Mouse (Mus musculus) MEL (cell line): Measurements from ENCODE around the gene Etv2. TPM values are rescaled to one million over a fixed set of nuclear protein-coding genes. Genes with fewer than 3 reads are reported as not detected.

Experiments
- DNase-seq: peaks from one replicate; pipeline ENCODE4 v3.0.0; 2011; ENCODE audit warnings: low read depth, low spot score
- H3K27ac ChIP-seq: 2 replicates; pipeline ENCODE4 v1.5.1; 2012; ENCODE audit warnings: low read depth, mild to moderate bottlenecking, control low read depth, low read length, moderate library complexity; ENCODE audit not compliant: control insufficient read depth
- H3K27me3 ChIP-seq, 2 experiments: fragments of 150-350 bp in 1 of 2; sonication (generic) in 1 of 2; 2 replicates each; pipeline ENCODE4 v1.6.1; 2012; ENCODE audit warnings: low read length in 2 of 2, mild to moderate bottlenecking in 2 of 2, improper control_type of control experiment in 1 of 2, moderate library complexity in 1 of 2; ENCODE audit not compliant: insufficient read depth in 2 of 2, control insufficient read depth in 1 of 2
- H3K36me3 ChIP-seq, 2 experiments: 2 replicates each; pipeline ENCODE4 v1.6.1; 2012 to 2014; ENCODE audit warnings: low read length in 2 of 2, improper control_type of control experiment in 1 of 2, inconsistent platforms in 1 of 2, mild to moderate bottlenecking in 1 of 2; ENCODE audit not compliant: insufficient read depth in 2 of 2, control insufficient read depth in 1 of 2
- H3K4me1 ChIP-seq, 2 experiments: fragments of 150-350 bp in 1 of 2; sonication (generic) in 1 of 2; 2 replicates each; pipeline ENCODE4 v1.6.1; 2012; ENCODE audit warnings: low read length in 2 of 2, improper control_type of control experiment in 1 of 2, mild to moderate bottlenecking in 1 of 2; ENCODE audit not compliant: insufficient read depth in 2 of 2, control insufficient read depth in 1 of 2
- H3K4me3 ChIP-seq, 2 experiments: fragments of 150-350 bp in 1 of 2; sonication (generic) in 1 of 2; 2 replicates each; pipeline ENCODE4 v1.5.1; 2012; ENCODE audit warnings: low read depth in 2 of 2, low read length in 2 of 2, mild to moderate bottlenecking in 2 of 2, moderate library complexity in 2 of 2, control low read depth in 1 of 2, improper control_type of control experiment in 1 of 2; ENCODE audit not compliant: control insufficient read depth in 1 of 2, insufficient read depth in 1 of 2
- H3K79me2 ChIP-seq: 2 replicates; pipeline ENCODE4 v1.6.1; 2012; ENCODE audit warnings: mild to moderate bottlenecking, low read length, moderate library complexity; ENCODE audit not compliant: control insufficient read depth, poor library complexity, insufficient read depth
- H3K9ac ChIP-seq: 2 replicates; pipeline ENCODE4 v1.6.1; 2012; ENCODE audit warnings: low read depth, mild to moderate bottlenecking, control low read depth, low read length, moderate library complexity; ENCODE audit not compliant: control insufficient read depth, poor library complexity, severe bottlenecking
- H3K9me3 ChIP-seq: fragments of 150-350 bp; sonication (generic); replicated peaks from 2 replicates; pipeline ENCODE4 v1.6.1; 2012; ENCODE audit warnings: mild to moderate bottlenecking, low read length, improper control_type of control experiment, moderate library complexity; ENCODE audit not compliant: insufficient read depth
- BHLHE40 ChIP-seq: IDR thresholded peaks from 2 replicates; pipeline ENCODE4 v1.6.1; 2012; ENCODE audit warnings: low read depth, mild to moderate bottlenecking, inconsistent platforms, low read length, improper control_type of control experiment, borderline replicate concordance
- CHD1 ChIP-seq: IDR thresholded peaks from 2 replicates; pipeline ENCODE4 v1.6.1; 2012; ENCODE audit warnings: low read depth, mild to moderate bottlenecking, inconsistent platforms, low read length, improper control_type of control experiment
- CHD2 ChIP-seq: IDR thresholded peaks from 2 replicates; pipeline ENCODE4 v1.6.1; 2011; ENCODE audit warnings: low read length, improper control_type of control experiment
- CTCF ChIP-seq, 3 experiments: IDR thresholded peaks in 2 of 3; conservative IDR thresholded peaks in 1 of 3; 2 replicates each; pipeline ENCODE4 v1.5.1; 2011 to 2012; ENCODE audit warnings: low read length in 3 of 3, low read depth in 2 of 3, mild to moderate bottlenecking in 2 of 3, improper control_type of control experiment in 1 of 3, inconsistent platforms in 1 of 3, mixed read lengths in 1 of 3, moderate library complexity in 1 of 3; ENCODE audit not compliant: control insufficient read depth in 1 of 3, insufficient read depth in 1 of 3, poor library complexity in 1 of 3, severe bottlenecking in 1 of 3
- E2F4 ChIP-seq: IDR thresholded peaks from 2 replicates; pipeline ENCODE4 v1.6.1; 2011; ENCODE audit warnings: low read depth, low read length, improper control_type of control experiment, borderline replicate concordance
- ELF1 ChIP-seq: IDR thresholded peaks from 2 replicates; pipeline ENCODE4 v1.6.1; 2014; ENCODE audit warnings: low read depth, mild to moderate bottlenecking, inconsistent platforms, low read length, improper control_type of control experiment, moderate library complexity
- EP300 ChIP-seq, 2 experiments: IDR thresholded peaks; 2 replicates each; pipeline ENCODE4 v1.6.1; 2011; ENCODE audit warnings: improper control_type of control experiment in 2 of 2, low read length in 2 of 2, low read depth in 1 of 2, mild to moderate bottlenecking in 1 of 2
- ETS1 ChIP-seq: IDR thresholded peaks from 2 replicates; pipeline ENCODE4 v1.6.1; 2012; ENCODE audit warnings: low read depth, mild to moderate bottlenecking, inconsistent platforms, low read length, improper control_type of control experiment, moderate library complexity
- GABPA ChIP-seq: IDR thresholded peaks from 2 replicates; pipeline ENCODE4 v1.6.1; 2012; ENCODE audit warnings: low read depth, mild to moderate bottlenecking, inconsistent platforms, low read length, improper control_type of control experiment, moderate library complexity
- GATA1 ChIP-seq: IDR thresholded peaks from 2 replicates; pipeline ENCODE4 v1.6.1; 2011; ENCODE audit warnings: low read depth, low read length, improper control_type of control experiment
- HCFC1 ChIP-seq: IDR thresholded peaks from 2 replicates; pipeline ENCODE4 v1.6.1; 2012; ENCODE audit warnings: low read depth, mild to moderate bottlenecking, inconsistent platforms, low read length, improper control_type of control experiment, moderate library complexity
- JUND ChIP-seq: IDR thresholded peaks from 2 replicates; pipeline ENCODE4 v1.6.1; 2011; ENCODE audit warnings: low read depth, mild to moderate bottlenecking, improper control_type of control experiment, low read length
- KAT2A ChIP-seq: conservative IDR thresholded peaks from 2 replicates; pipeline ENCODE4 v1.6.1; 2012; ENCODE audit warnings: low read depth, low read length, improper control_type of control experiment, inconsistent platforms
- MAFK ChIP-seq: IDR thresholded peaks from 2 replicates; pipeline ENCODE4 v1.6.1; 2011; ENCODE audit warnings: low read depth, mild to moderate bottlenecking, low read length, improper control_type of control experiment, borderline replicate concordance
- MAX ChIP-seq: IDR thresholded peaks from 2 replicates; pipeline ENCODE4 v1.6.1; 2011; ENCODE audit warnings: low read length, improper control_type of control experiment
- MXI1 ChIP-seq: IDR thresholded peaks from 2 replicates; pipeline ENCODE4 v1.6.1; 2011; ENCODE audit warnings: mild to moderate bottlenecking, low read depth, low read length, improper control_type of control experiment
- MYB ChIP-seq: IDR thresholded peaks from 2 replicates; pipeline ENCODE4 v1.6.1; 2011; ENCODE audit warnings: mild to moderate bottlenecking, low read depth, low read length, improper control_type of control experiment
- MYC ChIP-seq: IDR thresholded peaks from 2 replicates; pipeline ENCODE4 v1.6.1; 2011; ENCODE audit warnings: low read depth, mild to moderate bottlenecking, low read length, improper control_type of control experiment, moderate library complexity
- NELFE ChIP-seq: IDR thresholded peaks from 2 replicates; pipeline ENCODE4 v1.6.1; 2011; ENCODE audit warnings: low read depth, low read length, improper control_type of control experiment
- NRF1 ChIP-seq: IDR thresholded peaks from 2 replicates; pipeline ENCODE4 v1.6.1; 2014; ENCODE audit warnings: low read depth, mild to moderate bottlenecking, inconsistent platforms, low read length, improper control_type of control experiment, moderate library complexity; ENCODE audit not compliant: poor library complexity, insufficient read depth, severe bottlenecking
- POLR2AphosphoS2 ChIP-seq: IDR thresholded peaks from 2 replicates; pipeline ENCODE4 v1.6.1; 2011; ENCODE audit warnings: low read length, improper control_type of control experiment
- POLR2AphosphoS5 ChIP-seq: IDR thresholded peaks from 2 replicates; pipeline ENCODE4 v1.6.1; 2012; ENCODE audit warnings: low read depth, borderline replicate concordance, mild to moderate bottlenecking, inconsistent platforms, low read length, moderate library complexity, mixed read lengths
- RAD21 ChIP-seq: IDR thresholded peaks from 2 replicates; pipeline ENCODE4 v1.6.1; 2011; ENCODE audit warnings: mild to moderate bottlenecking, low read depth, low read length, improper control_type of control experiment
- RCOR1 ChIP-seq: IDR thresholded peaks from 2 replicates; pipeline ENCODE4 v1.6.1; 2012; ENCODE audit warnings: low read depth, mild to moderate bottlenecking, inconsistent platforms, low read length, improper control_type of control experiment
- SMC3 ChIP-seq: IDR thresholded peaks from 2 replicates; pipeline ENCODE4 v1.6.1; 2011; ENCODE audit warnings: low read depth, low read length, improper control_type of control experiment
- TAL1 ChIP-seq: IDR thresholded peaks from 2 replicates; pipeline ENCODE4 v1.6.1; 2012; ENCODE audit warnings: mild to moderate bottlenecking, inconsistent platforms, low read length, moderate library complexity, mixed read lengths
- TBP ChIP-seq: IDR thresholded peaks from 2 replicates; pipeline ENCODE4 v1.8.0; 2011; ENCODE audit warnings: low read depth, low read length, improper control_type of control experiment
- TCF12 ChIP-seq: IDR thresholded peaks from 2 replicates; pipeline ENCODE4 v1.6.1; 2014; ENCODE audit warnings: low read depth, mild to moderate bottlenecking, inconsistent platforms, low read length, improper control_type of control experiment, moderate library complexity
- ZMIZ1 ChIP-seq: IDR thresholded peaks from 2 replicates; pipeline ENCODE4 v1.6.1; 2012; ENCODE audit warnings: low read depth, mild to moderate bottlenecking, inconsistent platforms, low read length, improper control_type of control experiment, moderate library complexity
- polyA plus RNA-seq, 2 experiments: library from polyadenylated mRNA; stranded (reverse) in 1 of 2; unstranded in 1 of 2; fragments of >175 nt in 1 of 2; fragments of >200 nt in 1 of 2; gene quantifications; 2 replicates each; pipeline versions ENCODE4 v1.2.1 to v1.2.4; 2012; ENCODE audit warnings: low replicate concordance in 2 of 2, low read depth in 1 of 2; ENCODE audit not compliant: insufficient read length in 2 of 2, insufficient read depth in 1 of 2, missing spikeins in 1 of 2
- total RNA-seq: library from RNA; depleted of rRNA; stranded (reverse); fragments of 300-350 nt; gene quantifications from 2 replicates; pipeline ENCODE4 v1.2.3, GENCODE M21; 2012

The Etv2 gene
- total and polyA plus RNA-seq, 3 experiments = 0.15 TPM; not detected in 2

DNA sequence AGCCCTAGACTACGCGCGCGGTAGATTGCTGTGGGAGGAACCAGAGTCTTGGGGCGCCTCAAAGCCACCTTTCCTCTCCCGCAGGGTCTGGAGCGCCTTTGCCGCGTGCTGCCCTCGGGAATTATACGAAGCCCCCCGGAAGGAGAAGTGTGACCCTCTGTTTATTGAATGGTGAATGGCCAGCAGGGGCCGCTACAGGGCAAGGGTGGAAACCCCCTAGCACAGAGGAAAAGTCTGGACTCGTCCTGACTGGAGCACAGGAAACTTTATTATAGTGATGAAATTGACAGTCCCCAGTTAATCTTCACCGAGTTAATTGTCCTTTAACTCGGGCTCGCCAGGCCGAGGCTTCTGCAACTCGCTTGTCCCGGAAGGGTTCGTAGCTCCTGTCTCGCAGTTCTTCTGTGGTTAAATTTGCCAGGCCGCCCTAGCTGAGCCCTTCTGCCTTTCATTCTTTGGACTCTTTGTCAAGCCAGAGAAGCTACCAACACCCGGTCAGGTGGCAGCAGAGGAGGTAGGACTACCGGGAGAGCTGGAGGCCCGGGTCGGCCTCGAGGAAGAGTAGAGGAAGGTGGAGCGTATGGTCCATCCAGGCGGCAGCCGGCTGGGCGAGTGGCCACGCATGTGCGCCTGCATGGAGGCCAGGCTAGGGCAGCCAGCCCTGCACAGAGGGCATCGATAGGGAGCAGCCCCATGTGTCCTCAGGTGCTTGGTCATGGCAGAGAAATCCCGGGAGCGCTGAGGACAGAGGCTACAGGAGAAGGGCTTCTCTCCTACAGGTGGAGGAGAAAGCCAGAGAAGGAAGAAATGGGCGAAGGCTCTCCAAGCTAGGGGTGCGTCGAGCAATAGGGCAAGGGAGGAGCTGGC, 46.0 kb downstream of the Etv2 start (continued):
- TF ChIP-seq MYC (peak; percentile 60; the same call in 1 of the 2 replicates), SMC3 (peak; percentile 62), POLR2AphosphoS2 (no peak), ZMIZ1 (peak; percentile 56; the same call in 1 of the 2 replicates), POLR2AphosphoS5 (no peak), TBP (0 out of 2 replicates have a peak, but pooled peaks have one; percentile 37), TCF12 (no peak), GABPA (no peak), ELF1 (peak; percentile 48; the same call in 1 of the 2 replicates), BHLHE40 (no peak), RCOR1 (no peak), MAFK (no peak), KAT2A (no peak), E2F4 (no peak), MXI1 (peak; percentile 77)

DNA sequence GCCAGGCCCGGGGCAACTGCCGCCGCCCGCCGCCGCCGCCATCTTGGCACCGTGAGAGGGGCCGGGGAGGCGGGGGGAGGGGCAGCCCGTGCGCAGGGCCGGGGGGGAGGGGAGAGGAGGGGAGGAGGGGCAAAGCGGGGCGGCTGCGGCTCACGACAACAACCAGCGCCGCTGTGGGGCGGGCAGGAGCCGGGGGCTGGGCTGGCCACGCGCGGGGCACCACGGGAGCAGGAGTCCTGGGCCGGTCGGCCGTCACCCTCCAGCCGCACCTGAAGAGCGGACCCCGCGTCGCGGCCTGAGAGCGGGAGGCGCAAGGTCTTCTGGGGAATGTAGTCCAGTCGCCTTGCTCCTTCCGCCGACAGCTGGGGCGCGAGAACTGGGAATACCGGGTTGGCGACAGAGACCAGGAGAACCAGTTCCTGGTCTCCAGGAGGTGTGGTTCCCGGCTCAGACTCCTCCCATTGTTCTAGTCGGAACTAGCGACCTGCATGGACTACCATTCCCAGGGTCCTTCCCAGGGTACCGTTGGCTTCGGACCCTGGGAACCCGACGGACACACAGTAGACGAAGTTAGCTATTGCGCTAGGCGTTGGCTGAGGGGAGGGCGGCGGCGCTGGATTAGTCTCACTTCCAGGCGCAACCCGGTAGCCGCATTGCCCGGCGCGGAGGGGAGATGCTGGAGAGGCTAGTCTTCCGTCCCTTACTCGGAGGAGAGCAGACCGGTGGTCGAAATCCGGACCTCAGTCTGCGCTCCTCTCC, 46.8 kb downstream of the Etv2 start, which contains the start of gene Kmt2b:
Gene Kmt2b, minus strand, starts transcription at position 51 of the 759 bp plus-strand sequence.
- H3K27ac ChIP-seq = peak within 1 kb of the TSS; percentile 70
- no peaks in the 10 kb centered on the region for H3K9me3 ChIP-seq
- DNase-seq = peak; percentile 97
- H3K4me3 ChIP-seq = peak within 1 kb of the TSS; percentile 83 to 99
- peaks cover 4 to 13% of the 10 kb centered on the region in 2 experiments; a peak in 3 of 4 replicates for H3K36me3 ChIP-seq
- H3K9ac ChIP-seq = peak within 1 kb of the TSS; percentile 93
- peaks cover 7 to 31% of the 10 kb centered on the region in 2 experiments; a peak in 3 of 4 replicates for H3K4me1 ChIP-seq
- peaks cover 36% of the 10 kb centered on the region for H3K79me2 ChIP-seq
- no peaks in the 10 kb centered on the region for H3K27me3 ChIP-seq
- TF ChIP-seq MYB (no peak), CHD1 (no peak), NELFE (no peak; the same call in none of the 2 replicates), SMC3 (no peak), CTCF (IDR thresholded peaks at IDR 0.05 in 2 of 3, conservative IDR thresholded peaks at IDR 0.05 in 1 of 3; ENCODE audit: control insufficient read depth in 1 of 3, insufficient read depth in 1 of 3, low read depth in 2 of 3, low read length in 3 of 3, poor library complexity in 1 of 3, severe bottlenecking in 1 of 3) (no peak), RCOR1 (no peak), GATA1 (no peak), TCF12 (peak; percentile 45; the same call in 1 of the 2 replicates), E2F4 (no peak), ETS1 (peak; percentile 43; the same call in 1 of the 2 replicates), EP300 (IDR thresholded peaks at IDR 0.05; ENCODE audit: low read depth in 1 of 2, low read length in 2 of 2) (no peak), MXI1 (no peak; the same call in 1 of the 2 replicates), BHLHE40 (0 out of 2 replicates have a peak, but pooled peaks have one; percentile 31), HCFC1 (peak; percentile 95), NRF1 (peak; percentile 42; the same call in 1 of the 2 replicates), JUND (no peak), MAFK (no peak), POLR2AphosphoS5 (no peak), ZMIZ1 (no peak), GABPA (no peak), RAD21 (no peak), MAX (peak; percentile 45; the same call in 1 of the 2 replicates), MYC (no peak), CHD2 (no peak; the same call in 1 of the 2 replicates), TAL1 (no peak)
